Mouse (Mus musculus) heart, adult 8-10 months (tissue): ENCODE measurements around the gene Lrrc40. TPM values are rescaled to one million over a fixed set of nuclear protein-coding genes. Genes with fewer than 3 reads are reported as not detected.

Source experiments
- DNase-seq: peaks from one replicate; pipeline ENCODE4 v3.0.0; 2022; ENCODE audit warnings: low spot score
- total RNA-seq, 4 experiments: library from RNA; stranded (reverse); gene quantifications; 2 replicates each; pipeline ENCODE4 v1.2.4; 2022

Lrrc40 gene
- 10 to 100 TPM in 3 of 4 experiments, 1 to 10 TPM in 1; 9.5 to 12.8 (median 11.5) TPM for total RNA-seq

- DNase-seq: peak; percentile 93
Observed at GRCm38 (mm10) chr3:158036329-158036988, at the start of gene Lrrc40, which contains the start of gene Srsf11. TSS of gene Lrrc40 (plus strand) at chr3:158036662. TSS of gene Srsf11 (minus strand) at chr3:158036639.

DNA sequence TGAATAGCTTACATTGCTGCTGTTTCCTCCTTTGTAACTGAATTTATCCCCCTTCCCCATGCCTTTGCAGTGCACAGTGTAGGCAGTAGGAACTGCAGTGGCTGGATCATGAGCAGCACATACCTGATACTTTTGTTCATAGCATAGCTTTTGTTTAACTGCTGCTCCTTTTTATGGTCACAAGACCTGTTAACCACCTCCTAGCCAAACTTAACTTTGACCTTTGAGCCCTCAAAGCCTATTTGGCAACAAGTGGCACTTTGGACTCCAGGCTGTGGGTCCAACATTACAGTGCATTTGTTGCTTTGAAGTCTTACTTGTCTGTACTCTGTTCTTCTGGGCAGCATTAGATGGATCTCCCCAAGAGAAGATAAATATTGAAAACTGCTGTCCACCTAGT is 43.1 kb upstream of the Lrrc40 start:
- DNase-seq: no peak

- DNase-seq: no peak
Observed at GRCm38 (mm10) chr3:157995726-157996125, 40.7 kb upstream of the Lrrc40 start.

DNA sequence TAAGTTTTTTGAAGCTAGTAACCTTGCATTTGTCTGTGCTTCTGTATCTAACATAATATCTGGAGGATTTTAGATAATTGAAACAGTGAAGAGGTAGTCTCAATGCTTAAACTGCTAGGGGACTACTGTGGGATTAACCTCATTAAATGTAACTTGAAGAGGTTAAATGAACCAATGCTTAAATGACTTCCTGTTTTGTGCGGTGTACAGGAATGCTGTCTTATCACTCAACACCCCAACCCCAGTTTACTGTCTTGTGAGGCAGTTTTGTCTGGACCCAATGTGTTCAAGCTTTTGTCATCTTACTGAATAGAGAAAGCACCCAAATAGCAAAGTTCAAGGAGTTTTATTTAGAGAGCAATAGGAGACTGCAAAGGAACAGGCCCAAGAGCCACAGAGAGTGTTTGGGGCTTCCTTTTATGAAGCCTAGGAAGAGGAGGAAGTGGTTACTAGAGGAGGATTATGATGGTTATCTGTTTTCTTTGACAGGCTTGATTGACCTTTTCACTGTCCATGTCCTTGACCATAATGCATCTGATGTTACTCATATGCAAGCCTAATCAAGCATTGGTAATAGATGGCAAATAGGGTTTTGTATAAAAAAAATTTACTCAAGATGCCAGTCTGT is 37.6 kb upstream of the Lrrc40 start:
- no peak for DNase-seq

DNA sequence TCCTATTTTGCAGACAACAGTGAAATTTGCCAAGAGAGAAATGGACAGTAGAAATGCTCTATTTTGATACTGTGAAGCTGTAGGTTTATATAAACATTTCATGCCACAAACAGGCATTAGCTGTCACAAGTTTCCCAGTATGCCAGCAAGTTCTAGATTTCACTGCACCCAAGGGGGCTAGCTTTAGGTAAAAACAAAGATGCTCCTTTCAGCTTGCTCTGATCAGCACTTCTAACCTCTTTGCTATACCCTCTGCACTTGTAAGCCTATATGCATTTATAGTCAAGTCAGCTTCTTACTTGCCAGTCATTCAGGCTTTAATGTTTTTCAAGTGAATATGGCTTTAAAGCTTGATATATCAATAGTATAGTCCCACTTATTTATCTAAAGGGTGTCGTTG is 27.8 kb upstream of the Lrrc40 start:
- no peak for DNase-seq

DNA sequence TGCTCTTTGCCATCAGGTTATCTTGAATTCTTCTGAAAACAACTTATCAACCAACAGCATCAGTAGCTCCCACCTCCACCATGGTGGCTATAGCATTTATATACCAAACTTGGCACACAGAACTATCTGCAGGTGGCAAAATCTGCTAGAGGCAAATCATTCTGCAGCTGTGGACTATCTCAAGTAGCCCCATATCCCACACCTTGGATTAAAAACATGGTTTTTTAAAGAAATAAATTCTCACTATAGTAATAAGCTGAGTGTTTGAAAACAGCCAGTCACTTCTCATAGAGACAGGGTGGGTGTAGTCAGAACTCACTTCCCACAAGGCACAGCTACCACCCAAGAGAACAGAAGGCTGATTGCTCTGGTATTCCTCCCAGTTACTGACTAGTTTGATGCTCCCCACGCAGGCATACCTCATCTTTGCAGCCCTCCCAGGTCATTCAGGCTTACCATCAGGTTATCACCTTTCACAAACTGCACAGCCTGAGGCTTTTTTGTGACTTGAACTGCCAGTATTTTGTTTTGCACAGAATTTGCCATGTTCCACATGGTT is 26.6 kb upstream of the Lrrc40 start:
- DNase-seq: no peak

DNA sequence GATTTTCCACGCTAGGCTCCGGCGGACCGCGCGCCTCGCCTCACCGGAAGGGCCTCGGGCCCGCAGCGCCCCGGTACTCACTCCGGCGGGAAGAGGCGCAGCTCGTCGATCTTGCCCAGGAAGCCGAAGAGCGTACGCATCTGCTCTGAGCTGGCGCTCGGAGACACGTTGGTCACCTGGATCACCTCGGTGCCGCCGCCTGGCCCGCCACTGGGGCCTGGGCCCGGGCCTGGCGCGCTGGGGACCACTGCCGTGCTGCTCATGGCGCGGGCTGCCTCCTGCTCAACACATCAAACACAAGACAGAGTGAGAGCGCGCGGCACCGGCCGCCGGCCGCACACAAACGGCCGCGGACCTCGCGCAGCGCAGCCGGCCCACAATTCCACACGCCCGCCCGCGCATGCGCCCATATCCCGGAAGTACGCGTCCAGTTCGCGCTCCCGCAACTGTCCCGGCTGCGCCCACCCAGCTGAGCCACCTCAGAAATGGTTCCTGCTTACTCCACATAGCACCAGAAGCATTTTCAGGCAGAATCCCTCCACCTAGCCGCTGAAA is 5.0 kb upstream of the Lrrc40 start:
- DNase-seq: peak; percentile 84

- DNase-seq: no peak
Observed at GRCm38 (mm10) chr3:158032106-158032505, 4.4 kb upstream of the Lrrc40 start.

DNA sequence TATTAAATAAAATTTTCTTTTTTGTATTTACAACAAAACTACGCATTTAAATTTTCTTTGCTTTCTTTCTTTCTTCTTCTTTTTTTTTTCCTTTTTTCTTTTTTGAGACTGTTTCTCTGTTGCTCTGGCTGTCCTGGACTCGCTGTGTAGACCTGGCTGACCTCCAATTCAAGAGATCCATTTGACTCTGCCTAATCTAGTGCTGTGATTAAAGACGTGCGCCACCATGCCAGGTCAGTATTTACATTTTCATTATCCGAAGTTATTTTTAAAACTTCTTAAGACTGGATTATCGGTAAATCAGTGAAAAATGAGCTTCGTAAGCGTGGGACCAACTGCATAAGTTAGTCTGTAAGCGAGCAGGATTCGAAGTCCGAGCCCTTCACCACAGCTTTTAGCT is 596 bp upstream of the Lrrc40 start:
- DNase-seq: no peak

DNA sequence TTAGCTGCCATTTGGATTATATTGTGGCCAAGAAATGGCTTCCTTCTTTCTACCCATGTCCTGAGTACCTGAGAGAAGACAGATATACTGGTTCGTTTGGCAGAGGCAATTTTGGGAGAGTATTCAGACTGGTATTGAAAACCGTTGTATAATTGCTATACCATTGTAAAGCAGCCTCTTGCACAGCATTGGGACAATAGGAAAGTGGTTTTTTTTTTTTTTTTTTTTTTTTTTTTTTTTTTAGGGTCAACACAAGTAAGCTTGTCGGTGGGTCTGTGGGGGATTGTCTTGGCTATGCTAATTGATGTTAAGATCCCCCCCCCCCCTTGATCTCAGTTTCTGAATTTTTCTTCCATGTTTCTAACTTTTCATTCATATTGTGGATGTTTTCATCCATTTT is 1.6 kb downstream of the Lrrc40 start:
- no peak for DNase-seq

- DNase-seq: no peak
Observed at GRCm38 (mm10) chr3:158040755-158041154, 4.3 kb downstream of the Lrrc40 start.

DNA sequence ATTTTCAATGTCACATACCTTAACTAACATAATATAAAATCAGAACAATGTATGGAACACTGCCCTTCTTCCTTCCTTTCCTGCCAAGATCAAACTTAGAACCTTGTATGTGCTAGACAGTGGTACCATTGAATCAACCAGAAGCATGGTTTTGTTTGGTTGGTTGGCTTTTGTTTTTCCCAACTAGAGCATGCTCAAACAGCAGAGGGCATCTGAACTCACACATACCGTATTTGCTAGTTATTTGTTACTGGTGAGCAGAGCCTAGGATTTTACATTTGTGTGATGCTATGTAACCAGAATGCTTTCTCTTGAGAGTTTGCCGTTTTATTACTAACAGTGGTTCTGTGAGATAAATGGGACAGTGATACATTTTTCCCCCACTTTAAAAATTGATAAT is 13.0 kb downstream of the Lrrc40 start:
- DNase-seq: no peak

DNA sequence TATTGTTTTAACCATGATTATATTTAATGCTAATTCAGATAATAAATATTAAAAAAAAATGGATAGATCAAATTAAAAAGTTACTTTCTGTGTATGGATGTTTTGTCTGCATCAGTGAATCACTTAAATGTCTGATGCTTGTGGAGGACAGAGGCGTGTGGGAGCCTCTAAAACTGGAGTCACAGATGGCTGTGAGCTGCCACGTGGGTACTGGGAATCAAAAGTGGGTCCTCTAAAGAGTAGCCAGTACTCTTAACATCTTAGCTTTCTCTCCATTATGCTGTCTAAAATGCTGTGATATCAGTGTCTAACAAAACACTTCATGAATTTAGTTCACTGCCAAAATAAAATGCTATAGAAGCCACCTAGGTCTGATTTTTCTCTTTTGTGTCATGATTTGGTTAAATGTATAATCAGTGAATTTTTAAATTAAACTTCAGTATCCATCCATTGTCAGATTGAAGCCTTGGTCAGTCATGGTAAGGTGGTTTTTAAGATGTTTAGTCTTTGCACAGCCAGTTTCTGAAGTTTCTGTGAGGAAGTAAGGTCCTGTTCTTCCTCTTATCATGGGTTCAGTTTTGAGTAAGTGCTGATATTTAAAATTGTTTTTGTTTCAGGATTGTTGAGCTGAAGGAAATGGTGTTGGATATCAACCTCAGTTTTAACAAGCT is 24.3 kb downstream of the Lrrc40 start:
- DNase-seq: no peak

DNA sequence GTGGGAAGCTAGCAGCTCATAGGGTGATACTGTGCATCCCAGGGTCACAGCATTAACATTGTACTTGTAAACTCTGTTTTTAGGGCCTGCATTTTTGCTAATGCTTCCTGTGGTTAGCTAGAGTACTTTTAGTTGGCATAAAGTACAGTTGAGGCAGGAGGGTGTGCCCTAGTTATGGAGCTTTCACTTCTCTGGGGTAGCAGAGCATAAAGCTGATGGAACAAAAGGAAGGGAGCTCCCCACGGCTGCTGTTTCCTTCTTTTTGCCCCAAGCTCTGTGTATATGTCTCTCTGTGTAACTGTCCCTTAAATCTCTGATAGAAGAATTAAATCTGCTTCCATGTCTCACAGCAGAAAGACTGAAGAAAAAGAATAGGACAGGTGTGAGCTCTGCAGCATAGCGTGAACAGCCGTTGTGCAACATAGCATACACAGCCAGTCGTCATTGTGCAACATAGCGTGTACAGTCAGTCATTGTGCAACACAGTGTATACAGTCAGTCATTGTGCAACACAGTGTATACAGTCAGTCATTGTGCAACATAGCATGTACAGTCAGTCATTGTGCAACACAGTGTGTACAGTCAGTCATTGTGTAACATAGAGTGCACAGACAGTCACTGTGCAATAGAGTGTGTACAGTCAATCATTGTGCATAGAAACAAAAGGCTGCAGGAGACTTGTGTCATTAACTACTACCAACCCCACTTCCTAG is 25.5 kb downstream of the Lrrc40 start:
- no peak for DNase-seq

DNA sequence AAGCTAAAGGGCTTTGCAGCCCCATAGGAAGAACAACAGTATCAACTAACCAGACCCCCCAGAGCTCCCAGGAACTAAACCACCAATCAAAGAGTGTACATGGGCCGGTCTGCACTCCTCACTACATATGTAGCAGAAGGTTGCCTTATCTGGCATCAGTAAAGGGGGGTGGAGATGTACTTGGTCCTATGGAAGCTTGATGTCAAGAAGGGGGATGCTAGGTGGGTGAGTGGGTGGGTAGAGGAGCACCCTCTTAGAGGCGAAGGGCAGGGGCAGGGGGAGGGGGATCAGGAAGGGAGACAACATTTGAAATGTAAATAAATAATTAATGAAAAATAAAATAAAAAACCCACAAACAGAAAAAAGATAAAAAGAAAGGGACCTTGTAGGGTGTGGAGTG is 28.8 kb downstream of the Lrrc40 start:
- DNase-seq: no peak

DNA sequence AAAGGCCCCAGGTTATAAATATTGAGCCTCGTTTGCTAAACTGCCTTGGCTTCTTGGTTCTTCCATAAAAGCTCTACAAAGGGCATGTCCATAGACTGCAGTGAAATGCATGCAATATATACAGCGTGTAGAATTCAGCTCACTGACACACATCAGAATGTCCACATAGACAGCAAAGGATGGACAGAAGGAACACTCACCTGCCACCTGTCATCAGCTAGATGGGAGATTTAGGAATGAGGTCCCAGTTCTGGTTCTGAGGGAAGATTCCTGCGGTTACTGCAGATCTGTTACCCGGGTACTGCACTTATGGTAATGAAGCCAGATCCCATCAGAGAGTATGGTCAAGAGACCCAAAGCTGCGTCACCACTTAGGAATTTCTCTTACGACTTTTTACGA is 31.5 kb downstream of the Lrrc40 start:
- no peak for DNase-seq

DNA sequence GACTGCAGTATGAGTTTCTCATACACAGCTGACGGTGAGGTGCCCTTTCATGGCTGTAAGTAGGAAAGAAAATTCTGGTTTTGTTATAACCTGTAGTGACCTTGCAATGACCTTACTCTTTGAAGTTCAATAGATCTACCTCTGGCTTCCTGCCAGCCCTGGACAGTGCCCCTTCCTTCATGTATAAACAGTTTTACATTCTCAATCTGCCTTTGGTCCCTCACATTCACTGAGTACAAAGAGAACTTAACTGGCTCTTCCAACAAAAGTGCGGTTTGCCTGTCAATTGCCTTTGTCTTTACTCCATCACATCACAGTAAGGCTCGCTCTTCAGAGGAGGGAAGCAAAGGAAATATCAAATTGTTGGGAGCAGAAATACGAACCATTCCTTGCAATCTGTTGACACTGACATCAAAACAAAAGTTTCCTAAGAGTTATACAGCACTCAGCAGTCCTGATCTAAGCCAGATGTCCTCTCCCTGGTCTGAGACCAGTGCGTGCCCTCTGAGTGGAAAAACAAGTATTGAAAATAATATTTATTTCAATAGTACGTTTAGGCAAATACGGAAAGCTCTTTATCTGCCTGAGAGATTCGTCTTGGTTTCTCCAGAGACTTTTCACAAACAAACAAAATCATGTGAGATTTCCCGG is 32.3 kb downstream of the Lrrc40 start:
- DNase-seq: no peak

GRCm38 (mm10) chr3:158075004-158075403 is 38.5 kb downstream of the Lrrc40 start:
- no peak for DNase-seq

GRCm38 (mm10) chr3:158076685-158077379 is 40.4 kb downstream of the Lrrc40 start:
- DNase-seq: no peak

DNA sequence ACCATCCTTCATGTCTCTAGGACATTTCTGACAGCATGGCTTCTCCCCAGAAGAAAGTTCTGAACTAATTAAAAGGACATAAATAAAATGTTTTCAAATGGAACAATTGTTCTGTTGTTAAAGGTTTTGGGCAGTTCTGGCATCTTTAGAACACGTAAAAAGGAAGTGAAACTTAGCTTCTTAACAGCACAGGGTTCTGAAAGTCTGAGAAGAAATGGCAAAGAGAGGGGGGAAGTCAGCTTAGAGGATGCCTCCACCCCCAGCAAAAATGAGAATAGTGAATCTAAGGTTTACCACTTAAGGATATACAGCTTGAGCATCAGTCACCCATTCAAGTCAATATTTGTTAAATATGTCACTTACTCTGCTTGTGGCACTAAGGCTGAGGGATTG is 40.9 kb downstream of the Lrrc40 start:
- DNase-seq: no peak

DNA sequence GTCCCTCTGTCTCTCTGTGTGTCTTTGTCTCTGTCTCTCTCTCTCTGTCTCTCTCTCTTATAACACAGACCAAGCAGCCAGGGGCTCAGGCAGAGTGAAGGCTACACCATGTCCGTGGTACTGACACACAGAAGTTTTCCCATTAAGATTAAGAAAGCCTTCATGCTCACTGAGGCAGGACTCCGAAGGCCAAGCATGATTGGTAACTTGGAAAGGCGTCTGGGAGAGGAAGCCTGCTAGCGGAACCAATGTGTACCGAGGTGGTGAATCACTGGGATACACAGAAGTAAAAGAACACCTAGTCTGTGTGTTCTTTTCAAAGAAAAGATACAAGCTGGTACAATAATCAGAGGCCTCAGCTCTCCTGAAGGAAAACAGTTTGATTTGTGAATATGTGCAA is 41.4 kb downstream of the Lrrc40 start:
- DNase-seq: no peak
